Mouse (Mus musculus) common myeloid progenitor, adult 5-6 weeks (primary cell): Measurements from ENCODE around the gene Nsd2. TPM values are rescaled to one million over a fixed set of nuclear protein-coding genes. Genes with fewer than 3 reads are reported as not detected.
"Not testable (repeated sequence)": the region's sequence is repeated elsewhere in the genome, so short reads cannot be mapped to it uniquely, and the experiment has no call there.

ENCODE experiments used
- ATAC-seq: replicated peaks from 2 replicates; pipeline ENCODE4 v1.8.0; 2016; ENCODE audit warnings: low read depth, mild to moderate bottlenecking, moderate TSS enrichment, inconsistent platforms; ENCODE audit not compliant: poor library complexity, severe bottlenecking
- total RNA-seq: library from RNA; stranded (forward); fragments of 200-1000, 187-1606 nt; gene quantifications from 2 replicates; pipeline ENCODE4 v1.2.3, GENCODE M21; 2017

The Nsd2 gene
- total RNA-seq, 1 experiment from 2014 or later = 113 TPM

DNA sequence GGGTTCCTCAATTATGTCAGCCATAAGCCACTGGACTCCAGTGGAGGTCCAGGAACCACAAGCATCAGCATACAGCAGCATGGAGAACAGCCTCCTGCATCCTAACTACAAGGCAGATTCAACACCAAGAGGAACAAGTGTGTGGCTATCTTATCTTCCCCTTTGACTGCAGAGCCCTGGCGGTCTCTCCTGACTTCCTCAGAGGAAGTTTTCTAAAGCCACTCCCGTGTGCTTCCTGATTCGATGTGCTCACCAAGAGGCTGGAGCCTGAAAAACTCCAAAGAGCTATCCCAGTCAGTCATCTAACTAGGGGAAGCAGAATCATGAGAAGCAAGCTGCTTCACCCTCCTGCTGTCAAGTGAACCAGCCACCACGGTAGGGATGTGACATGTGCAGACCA lies 100.4 kb downstream of the Nsd2 start:
- ATAC-seq = peak; percentile 97

DNA sequence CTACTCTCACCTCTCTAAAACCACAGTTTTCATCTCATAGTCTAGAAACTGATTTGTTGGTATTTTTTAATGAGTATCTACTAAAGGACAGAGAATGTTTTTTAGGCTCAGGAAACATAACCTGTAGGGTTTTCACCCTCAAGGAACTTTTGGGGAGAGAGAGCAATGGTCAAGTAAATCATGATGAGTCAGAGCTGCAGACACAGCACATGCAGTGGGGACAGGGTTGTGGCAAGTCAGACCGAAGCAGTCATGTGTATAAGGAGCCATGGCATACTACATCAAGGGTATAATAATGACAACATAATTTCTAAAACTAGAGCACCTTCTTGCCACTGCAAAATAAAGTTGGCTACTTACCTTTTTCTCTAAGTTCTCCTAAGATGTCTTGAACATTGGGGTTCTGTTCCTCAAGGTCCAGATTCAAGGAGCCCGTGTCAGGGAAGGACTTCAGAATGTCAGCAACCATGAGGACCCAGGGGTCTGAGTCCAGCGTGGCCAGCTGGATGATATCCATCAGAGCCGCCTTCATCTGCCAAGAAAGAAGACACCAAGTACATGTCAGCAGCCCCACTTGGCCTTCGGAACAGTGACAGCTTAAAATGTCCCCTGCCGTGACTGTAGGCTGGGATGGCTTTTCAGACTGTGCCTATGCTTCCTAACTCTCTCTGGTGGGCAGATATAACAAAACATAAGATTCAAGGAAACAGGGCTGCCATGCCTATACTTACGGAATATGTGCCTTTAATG lies 101.1 kb downstream of the Nsd2 start:
- ATAC-seq = no peak

DNA sequence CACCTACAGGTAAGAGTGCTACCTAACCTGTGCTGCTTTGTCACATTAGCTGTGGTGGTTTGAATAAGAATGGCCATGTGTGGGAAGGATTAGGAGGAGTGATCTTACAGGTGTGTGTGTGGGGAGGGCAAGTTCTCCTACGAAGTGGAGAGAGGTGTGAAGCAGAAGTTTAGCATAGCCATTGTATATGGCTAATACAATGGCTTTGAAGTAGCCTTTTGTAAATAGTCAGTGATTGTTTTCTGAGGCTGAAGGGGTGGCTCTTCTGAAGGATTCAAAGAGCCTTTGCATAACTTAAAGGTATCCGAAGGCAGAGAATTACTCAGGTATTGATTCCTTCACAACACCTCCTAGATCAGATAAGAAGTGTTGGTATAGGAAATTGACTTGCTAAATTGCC lies 102.0 kb downstream of the Nsd2 start:
- ATAC-seq = no peak

DNA sequence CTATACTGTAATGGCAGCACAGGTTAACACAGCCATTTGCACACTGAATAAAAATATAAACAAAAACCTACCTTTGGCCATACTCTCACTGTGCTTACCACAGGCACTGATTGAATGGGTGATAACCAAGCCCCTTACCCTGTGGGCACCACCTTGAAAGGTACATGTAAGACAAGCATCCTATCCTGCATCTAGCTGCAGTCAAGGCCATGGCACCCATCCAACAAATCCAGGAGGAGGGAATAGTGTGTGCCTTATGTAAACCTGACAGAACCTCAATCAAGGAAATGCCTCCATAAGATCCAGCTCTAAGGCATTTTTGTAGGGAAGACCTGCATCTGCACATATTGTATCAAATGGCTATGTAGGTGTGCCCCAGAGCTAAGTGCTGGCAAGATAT lies 105.6 kb downstream of the Nsd2 start:
- no peak for ATAC-seq

DNA sequence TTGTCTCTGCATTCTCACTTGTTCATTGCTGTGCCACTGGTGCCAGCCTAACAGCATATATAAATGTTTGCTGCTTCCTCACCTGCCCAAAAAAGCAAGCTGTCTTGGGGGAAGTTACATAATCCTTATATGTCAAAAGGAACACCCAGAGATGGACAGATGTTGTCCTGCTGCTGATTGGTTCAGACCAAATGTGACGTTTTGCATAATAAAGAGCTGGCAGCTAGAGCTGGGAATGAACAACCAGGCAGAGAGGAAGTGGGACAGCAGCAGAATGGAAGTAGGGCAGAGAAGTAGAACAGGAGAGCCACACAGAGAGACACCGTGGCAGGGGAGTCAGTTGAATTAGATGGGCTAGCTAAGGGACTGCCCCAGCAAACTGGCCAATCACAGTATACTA lies 111.9 kb downstream of the Nsd2 start:
- ATAC-seq = no peak

DNA sequence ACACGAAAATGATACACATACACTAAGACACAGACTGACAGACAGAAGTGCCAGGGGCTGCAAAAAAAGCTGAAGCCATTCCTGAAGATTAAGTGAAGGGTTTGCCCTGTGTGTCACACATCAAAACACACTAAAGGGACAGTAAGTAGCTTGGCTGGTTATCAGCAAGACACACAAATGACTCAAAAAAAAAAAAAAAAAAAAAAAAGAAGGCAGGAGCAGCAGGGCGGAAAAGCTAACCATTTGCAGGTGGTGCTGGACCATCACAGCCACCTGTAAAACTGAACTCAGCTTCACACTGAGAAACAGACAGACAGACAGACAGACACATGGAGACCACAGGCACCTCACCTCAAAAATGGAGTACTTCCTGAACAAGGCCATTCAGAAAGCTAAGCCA lies 113.6 kb downstream of the Nsd2 start:
- no peak for ATAC-seq

DNA sequence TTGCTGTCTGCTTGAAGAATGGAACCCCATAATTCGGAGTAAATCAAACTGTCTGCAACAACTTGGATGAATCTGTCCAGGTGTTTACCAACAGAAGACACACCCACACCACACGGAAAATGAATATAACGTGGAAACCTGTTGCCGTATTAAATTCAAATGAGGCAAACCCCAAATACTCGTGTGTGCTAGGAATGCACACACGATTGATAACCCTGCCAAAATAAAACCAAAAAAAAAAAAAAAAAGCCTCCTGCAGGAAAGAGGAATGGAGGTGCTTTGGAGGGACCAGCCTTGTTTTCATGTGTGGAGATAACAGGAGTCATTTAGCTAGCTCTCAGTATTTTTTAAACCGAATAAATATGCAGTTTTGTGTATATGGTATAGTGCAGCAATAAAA lies 114.4 kb downstream of the Nsd2 start:
- ATAC-seq = no peak

DNA sequence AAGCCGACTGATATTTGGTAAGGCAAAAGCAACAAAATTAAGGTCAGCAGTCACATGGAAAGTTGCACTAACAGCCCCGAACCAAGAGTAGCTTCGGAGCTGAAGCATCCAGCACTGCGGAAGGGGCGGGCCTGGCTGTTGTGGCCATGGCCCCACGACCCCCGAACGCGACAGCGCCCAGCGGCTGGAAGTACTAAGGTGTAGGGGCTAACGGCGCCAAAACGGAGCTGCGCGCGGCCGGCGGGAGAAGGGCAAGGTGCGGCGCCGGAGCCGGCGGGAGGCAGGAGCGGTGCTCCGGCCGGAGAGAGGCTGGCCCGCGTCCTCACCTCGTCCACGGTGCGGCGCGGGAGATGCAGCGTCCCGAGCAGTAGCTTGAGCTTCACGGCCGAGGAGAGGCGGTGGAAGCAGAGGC lies 115.2 kb downstream of the Nsd2 start:
- ATAC-seq = no peak

DNA sequence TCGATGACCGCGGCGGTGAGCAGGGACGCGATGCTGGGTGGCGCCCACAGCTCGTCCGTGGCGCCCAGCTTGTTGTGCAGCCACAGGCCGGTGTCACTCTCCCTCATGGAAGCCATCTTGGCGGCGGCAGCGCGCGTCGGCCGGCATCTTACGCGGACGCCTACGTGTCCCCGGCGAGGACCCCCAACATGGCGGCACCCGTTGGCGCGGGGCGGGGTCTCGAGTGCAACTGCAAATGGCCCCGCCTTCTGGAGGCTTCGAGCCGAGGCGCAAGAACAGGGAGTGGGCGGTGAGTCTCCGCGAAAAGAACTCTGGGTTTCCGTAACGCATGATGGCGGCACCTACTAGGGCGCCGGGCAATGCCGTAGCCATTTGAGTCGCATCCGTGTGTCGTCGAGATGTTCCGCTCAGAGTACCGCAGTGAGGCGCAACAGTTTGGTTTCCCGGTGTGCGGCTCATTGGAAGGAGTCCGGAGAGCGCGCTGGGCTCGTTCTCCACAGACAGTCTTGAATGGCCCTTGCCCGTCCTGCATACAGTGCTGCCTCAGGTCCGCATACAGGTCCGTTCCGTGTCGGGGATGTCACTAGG lies 115.7 kb downstream of the Nsd2 start, which contains the start of gene Nelfa:
Gene Nelfa (minus strand): TSS at position 294 of the 588 bp plus-strand sequence.
- peak; percentile 95 for ATAC-seq

DNA sequence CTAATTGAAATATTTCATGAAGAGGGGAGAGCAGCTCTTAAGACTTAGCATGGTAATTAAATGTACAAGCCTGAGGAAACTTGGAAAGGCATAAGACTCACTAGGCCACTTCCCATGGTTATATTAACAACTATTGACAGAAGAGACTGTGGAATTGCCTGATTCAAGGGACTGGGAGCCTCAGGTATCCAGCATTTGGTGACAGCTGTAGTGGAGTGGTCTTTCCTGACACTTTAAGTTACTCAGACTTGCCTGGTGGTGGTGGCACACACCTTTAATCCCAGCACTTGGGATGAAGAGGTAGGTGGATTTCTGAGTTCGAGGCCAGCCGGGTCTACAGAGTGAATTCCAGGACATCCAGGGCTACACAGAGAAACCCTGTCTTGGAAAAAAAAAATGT lies 116.7 kb downstream of the Nsd2 start:
- ATAC-seq = no peak

DNA sequence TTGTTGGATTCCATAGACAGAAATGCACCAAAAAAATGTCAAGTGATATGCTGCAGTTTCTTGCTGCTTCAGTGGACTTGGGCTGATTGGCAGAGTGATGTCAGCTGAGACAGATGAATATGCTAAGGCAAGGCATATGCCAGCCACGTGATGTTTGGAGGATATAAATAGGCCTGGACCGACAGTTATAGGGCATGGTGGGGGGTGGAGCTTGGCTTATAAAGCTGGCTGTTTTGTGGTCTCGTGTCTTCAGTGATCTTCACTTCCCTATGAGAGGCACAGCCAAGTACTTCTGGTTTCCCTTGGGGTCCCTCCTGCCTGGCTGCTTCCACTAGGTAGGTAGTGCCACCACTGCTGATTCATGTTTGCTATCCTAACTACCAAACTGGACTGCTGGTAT lies 117.9 kb downstream of the Nsd2 start:
- 0 out of 2 replicates have a peak, but pooled peaks have one; percentile 33 for ATAC-seq

DNA sequence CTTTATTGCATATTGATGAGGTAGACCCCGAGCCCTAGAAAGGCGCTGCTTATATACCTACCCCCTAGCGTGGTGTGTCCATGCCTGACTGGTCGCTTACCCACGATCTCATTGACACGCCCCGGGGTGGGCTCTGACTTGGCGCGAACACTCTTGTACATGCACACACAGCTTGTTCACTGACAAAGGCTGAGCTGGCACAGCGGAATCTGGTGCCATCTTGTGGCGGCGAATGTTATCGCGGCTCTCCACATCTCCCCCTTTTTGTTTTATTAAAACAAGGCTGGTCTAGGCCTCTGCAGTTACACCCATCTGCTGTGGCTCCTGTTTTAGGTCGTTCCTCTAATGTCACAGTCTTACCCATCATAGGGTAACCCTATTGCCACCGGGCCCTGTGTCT lies 126.5 kb downstream of the Nsd2 start:
- ATAC-seq = not testable (repeated sequence)

Other genes starting within 250 kb of the Nsd2 start
- 18.6 and 20.8 TPM in 2 replicates for gene Fam53a, start 191.1 kb upstream of the Nsd2 start, total RNA-seq
- gene Gm9903, start 190.8 kb upstream of the Nsd2 start, total RNA-seq = not detected in 2 replicates
- gene Slbp, start 168.2 kb upstream of the Nsd2 start, total RNA-seq = 286 and 289 TPM in 2 replicates
- 161 and 162 TPM in 2 replicates for gene Tacc3, start 162.6 kb upstream of the Nsd2 start, total RNA-seq
- gene Tmem129, start 162.3 kb upstream of the Nsd2 start, total RNA-seq = 22.2 and 24.8 TPM in 2 replicates
- 0.09 TPM in 1 of 2 replicates, not detected in the other for gene Fgfr3, start 99.1 kb upstream of the Nsd2 start, total RNA-seq
- gene Letm1, start 37.9 kb upstream of the Nsd2 start, total RNA-seq = 22.3 and 23.9 TPM in 2 replicates
- 25.3 and 30.7 TPM in 2 replicates for gene Nelfa, start 115.7 kb downstream of the Nsd2 start, total RNA-seq
- gene Gm1673, start 162.7 kb downstream of the Nsd2 start, total RNA-seq = 3.2 TPM in 1 of 2 replicates, not detected in the other
- gene Nat8l, start 175.3 kb downstream of the Nsd2 start, total RNA-seq = 0.96 and 1.5 TPM in 2 replicates